Mouse (Mus musculus) stomach, postnatal 0 days (tissue): ENCODE measurements at regions not wholly inside any gene's neighbourhood (a gene's known extent, or its start where the extent isn't known, plus 50 kb on each side); places are given as distances from the start of the nearest gene placed in this dataset.

Source experiments
- CTCF ChIP-seq: IDR thresholded peaks from 2 replicates; pipeline ENCODE4 v1.5.1; 2016; ENCODE audit warnings: antibody characterized with exemption, low read depth, mild to moderate bottlenecking, moderate library complexity
- EP300 ChIP-seq: optimal IDR thresholded peaks from 2 replicates; pipeline ENCODE3; 2016; ENCODE audit warnings: antibody characterized with exemption

DNA sequence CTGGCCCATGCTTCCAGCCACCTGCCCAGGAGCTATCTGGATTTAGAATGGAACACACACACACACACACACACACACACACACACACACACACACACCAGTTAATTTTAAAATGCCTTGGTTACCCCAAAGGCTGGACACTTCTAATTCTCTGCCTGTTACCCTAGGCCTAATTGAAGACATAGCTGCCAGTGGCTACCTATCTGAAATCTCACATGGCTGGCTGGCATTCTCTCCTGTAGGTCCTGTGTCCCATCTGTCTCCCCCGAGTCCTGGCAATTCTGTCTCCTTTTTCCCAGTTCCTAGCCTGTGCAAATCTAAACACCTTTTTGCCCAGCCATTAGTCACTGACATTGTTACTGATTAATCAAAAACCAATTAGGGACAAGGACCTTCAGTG is 78.6 kb downstream of the Enkur start:
- TF ChIP-seq CTCF (no peak), EP300 (no peak)
